Mouse (Mus musculus): ENCODE results near the gene Fam243.
A peak's percentile ranks its signal among the peaks of the same experiment; 100 is the strongest.

Fam243 gene

DNA sequence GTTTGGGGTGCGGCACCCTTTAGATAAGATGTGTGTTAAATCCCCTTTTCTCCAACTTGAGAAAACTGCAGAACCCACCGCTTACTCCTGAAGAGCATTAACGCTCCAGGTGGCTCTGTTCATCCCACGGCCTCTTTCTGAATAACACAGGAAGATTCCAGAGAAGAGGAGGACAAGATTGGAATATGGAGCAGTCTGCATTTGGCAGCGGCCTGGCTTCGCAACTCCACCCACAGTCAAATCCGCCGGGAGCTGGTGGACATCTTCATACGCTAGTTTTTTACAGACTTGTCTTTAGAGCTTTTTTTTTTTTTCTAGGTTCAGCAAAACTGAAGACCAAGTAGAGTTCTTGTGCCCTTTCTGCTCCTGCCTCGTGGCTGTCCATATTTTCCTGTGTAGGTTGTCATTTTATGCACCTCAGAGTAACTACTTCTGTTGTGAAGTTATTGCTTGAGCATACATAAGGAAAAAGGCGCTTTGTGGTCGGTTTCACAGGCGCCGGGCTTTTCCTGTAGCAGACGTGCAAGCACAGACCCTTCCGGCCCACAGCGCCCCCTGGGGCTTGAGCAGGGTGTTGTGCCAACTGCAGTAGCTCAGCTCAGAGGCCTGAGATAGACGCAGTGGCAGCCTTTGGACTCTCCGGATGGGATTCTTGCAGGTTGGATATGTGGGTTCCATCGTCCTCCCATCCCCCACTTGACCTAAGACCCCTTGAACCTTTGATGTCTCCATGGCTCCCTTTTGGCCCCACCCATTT lies 1.7 kb downstream of the Fam243 start:
- DNase-seq (ENCODE audit: low spot score), result peak; percentile 43

DNA sequence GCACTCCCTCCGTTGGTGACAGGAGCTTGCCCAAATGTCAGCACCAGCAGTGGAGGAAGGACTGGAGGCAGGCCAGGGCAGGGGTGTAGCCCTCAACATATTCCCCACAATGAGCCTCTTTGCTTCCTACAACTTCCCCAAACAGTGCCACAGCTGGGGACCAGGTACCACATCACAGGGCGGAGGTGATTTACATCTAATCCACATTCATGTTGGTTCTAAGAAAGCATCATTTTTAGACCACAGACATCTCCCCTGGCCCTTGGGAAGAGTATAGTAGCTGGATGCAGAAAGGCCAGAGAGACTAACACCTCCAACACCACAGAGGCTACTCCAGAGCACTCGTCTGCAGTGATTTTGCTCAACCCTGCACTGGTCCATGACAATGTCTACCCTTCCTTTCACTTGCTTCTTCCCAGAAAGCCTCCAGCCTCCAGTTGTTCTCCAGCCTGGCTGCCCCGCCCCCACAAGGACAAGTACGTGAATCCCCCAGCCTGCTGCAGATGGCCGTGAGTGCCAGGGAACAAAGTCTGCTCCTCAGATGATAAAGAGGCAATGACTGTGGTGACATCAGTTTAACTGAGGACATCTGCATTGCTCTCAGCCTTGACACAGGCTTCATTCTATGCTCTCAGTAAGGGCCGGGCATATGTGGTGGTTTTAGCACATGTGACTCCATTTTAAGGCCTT lies 5.0 kb downstream of the Fam243 start:
- DNase-seq (ENCODE audit: low spot score), result no peak

DNA sequence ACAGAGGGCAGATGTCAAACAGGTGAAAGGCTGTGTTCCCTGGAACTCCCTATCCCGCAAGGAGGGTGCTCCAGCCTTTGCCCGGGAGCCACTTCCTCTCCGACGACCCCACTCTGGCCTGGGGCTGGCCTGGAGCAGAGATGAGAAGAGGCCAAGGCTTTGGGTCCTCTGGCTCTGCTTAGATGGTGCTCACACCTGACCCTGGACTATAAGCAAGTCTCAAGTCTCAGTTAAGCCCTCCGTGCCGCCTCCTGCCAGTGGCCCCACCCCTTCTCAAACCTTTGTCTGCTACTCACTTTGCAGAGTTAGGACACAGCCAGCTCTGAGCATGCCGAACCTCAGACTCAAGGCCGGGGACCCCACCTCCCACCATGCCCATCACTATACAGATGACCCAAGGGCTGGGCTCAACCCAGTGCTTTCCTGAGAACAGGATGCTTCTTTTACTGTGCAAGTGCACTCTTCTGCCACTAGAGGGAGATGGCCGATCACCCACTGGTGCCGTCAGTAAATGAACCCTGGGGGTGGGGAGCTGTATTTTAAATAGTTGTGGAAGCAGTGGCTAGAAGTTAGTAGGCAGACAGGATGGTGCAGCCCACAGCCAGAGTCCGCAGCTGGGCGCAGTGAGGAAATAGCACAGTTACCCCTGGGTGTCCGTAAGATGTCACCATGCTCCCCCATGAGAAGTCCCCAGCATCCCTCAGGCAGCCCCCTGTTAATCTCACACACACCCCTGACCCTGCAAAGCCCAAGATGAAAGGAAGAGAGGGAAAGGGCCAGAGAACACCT lies 7.1 kb downstream of the Fam243 start:
- DNase-seq (ENCODE audit: low spot score), result peak; percentile 85

DNA sequence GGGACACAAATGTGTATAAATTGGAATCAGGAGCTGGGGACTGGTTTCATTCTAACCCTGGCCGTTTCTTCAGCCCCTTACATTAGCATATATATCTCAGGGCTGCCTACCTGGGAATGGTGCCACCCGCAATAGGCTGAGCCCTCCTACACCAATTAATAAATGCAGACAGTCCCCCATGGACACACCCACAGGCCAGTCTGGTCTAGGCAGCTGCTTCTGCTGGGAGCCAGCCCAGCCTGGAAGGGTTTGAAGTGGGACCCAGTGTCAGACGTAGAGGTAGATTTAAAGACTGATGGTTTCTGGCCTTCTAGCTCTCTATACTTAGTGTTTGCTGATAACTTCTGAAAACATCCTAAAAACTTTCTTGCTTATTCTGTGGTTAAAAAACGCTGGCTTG lies 12.1 kb downstream of the Fam243 start:
- no peak for DNase-seq (ENCODE audit: low spot score)

DNA sequence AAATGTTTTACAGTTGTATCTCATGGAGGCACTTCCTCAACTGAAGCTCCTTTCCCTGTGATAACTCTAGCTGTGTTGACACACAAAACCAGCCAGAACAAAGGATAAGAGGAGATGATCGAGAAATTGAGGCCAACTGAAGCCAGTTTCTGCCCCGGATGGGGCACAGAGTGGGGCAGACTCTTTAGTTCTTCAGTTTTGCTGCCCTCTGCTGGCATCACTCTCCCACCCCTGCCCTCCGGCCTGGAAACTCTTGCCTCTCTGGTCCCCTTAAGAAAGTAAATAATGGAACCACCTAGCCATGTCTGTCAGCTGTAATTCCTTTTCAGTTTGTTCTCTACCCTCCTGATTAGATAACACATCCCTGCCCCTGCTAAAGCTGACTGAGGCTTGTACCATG lies 13.3 kb downstream of the Fam243 start:
- no peak for DNase-seq (ENCODE audit: low spot score)

DNA sequence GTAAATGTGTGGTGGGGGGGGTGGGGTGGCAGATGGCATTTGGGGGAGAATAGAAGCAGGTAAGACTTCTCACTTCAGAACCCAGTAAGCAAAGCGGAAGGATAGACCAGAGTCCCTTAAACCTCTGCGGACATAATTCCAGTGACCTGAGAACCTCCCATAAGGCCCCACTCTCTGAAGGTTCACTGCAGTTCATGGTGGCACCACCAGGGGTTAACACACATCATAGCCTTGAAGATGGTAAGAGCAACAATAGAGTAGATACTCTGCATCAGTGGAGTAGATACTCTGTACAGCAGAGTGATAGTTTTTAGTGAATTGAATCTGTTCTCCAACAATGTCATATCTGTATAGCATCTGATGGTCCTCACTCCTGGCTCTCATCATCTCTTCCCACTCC lies 15.7 kb downstream of the Fam243 start:
- peak; percentile 38 for DNase-seq (ENCODE audit: low spot score)

DNA sequence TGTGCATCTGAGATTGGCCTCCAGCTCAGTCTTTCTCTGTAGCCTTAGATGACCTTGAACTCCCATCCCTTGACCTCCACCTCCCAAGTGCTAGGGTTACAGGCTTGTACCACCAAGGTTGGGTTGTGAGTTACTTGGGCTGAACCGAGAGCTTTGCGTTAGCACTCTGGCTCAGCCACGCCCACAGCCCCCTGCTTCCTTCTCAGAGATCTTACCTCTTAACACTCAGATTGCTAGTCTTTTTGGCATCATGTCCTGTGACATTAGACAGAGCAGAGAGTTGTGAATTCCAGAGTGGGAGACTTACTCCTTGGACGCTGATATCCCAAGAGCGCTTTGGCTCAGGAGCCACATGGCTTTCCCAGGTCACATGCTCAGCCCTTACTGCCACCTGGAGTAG lies 18.7 kb downstream of the Fam243 start:
- no peak for DNase-seq (ENCODE audit: low spot score)

DNA sequence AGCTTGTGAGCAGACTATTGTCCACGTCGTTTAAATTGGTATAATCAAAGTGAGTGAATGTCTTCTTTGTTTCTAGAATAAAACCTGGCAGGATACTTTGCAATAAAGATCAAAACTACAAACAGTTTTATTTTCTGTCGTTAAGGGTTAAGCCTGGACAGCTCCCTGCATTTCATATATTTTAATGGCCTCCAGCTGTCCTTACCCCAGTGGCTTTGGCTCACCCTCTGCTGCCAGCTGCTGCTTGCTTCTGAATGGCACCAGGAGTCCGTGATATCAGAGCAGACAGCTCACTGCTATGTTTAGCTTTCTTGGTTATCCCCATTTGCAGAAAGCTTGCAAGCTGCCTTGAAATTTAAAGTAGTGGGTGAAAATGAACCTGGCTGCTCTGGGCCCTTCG lies 19.3 kb downstream of the Fam243 start:
- peak; percentile 33 for DNase-seq (ENCODE audit: low spot score)

DNA sequence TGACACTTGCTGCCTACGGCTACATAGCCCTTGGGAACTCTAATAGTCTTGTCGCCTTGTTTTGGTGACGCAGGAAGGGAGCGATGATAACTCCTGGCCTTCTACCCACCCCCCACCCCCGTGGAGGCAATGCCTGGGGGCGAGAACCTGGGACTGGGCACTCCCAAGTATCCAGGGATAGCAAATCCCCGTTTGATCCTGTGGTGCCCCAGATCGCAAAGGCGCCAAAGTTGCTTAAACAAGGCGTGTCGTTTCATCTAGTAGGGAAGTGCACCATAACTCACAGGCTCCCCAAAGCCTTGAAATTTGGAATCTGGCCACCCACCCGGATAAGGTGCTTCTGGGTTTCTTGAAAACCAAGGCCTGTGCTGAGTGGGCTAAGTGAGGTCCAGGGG lies 19.8 kb downstream of the Fam243 start:
- DNase-seq (ENCODE audit: low spot score), result peak; percentile 50

DNA sequence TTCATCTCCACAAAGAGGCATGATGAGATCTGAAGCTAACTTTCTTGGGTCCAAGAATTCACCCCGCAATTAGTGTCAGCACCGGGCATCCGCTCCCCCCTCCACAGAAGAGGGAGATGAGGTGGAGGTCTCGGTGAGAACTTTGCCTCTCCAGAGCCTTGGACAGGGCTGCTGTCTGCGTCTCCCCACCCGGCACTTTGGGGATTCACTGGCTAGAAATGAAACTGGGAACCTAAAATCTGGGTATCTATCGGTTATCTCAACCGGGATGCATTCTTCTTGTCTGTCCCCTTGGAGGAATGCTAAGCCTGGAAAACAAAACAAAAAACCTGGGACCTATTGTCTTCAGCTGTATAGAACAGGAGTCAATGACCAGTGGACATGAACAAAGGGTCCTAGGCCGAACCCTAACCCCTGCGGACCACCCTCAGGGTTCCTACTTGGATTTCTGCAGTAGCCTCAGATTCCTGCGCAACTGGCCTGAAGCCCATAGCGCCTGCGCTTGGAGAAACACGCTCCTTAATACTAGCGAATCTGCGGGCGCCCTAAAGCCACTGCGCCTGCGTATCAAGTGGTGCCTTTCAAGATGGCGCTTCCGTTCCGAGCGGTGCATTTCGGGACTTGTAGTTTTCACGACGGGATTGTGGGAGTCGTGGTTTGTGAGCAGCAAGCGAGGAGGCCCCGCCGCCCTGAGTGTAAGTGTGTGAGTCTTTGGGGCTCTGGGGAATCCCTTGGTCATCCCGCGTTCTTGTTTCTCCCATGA lies 20.4 kb downstream of the Fam243 start, which contains the start of gene Smim11:
Smim11 (plus strand) TSS at position 638 of the 763 bp plus-strand sequence.
- DNase-seq (ENCODE audit: low spot score), result peak; percentile 100

DNA sequence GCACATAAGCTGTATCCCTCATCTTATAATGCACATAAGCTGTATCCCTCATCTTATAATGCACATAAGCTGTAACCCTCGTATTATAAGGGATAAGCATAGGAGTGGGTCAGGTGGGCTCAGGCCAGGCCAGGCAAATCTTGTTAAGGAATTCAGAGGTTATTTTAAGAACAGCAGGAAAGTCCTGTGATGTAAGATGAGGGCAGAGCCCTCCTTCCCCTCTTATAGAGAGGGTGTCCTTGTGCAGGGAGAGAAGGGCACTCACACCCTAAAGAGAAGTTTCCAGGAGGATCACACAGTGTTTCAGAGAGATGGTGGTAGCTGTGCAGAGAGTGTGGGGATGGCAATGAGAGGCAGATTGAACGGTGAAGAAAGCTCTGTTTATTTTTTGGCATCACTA lies 25.9 kb downstream of the Fam243 start:
- DNase-seq (ENCODE audit: low spot score), result no peak

DNA sequence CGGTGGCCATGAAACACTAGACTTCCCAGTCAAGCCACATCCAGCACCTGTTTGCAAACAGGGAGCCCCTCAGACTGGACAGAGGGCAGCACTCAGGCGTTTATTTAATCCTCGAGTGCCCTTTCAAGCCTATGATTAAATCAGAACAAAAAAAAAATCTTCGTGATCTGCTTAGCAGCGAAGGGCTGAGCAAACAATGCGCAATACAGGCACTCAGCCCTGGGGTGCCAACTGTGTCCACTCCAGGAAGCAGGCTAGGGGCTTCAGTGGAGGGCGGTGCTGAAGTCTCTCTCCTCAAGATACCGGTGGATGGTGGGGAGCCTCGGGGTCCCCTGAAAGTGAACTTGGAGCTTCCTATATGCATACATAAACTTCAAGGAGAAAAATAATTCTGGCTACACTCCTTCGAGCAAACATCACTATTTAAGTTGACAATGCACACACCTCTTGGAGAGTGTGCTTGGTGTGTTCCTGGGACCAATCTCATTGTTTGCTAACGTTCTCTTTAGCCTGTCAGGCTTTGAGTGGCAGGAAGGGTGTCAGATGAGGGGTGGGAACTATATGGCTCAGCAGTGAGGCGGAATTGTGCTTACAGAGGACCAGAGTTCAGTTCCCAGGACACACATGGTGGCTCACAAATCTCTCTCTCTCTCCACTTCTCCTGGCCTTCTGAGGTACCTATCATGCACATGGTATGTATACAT lies 26.8 kb downstream of the Fam243 start:
- no peak for DNase-seq (ENCODE audit: low spot score)

DNA sequence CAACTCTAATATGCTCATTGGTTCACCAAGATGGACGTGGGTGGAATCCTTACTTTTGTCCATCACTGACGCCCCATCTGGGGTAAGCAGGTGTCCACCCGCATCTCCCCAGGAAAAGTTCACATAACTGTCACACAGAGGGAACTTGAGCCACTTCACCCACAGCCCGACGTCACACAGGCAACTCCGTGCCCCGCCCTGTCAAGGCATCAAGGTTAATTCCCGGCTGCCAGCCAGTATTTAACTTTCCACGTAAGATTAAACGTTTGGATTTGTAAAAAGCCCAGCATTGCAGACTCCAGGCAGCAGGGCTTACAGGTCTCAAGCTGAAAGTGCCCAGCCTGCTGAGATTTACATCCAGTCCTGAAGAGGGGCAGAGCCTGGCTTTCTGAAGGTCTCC lies 29.1 kb downstream of the Fam243 start, which contains the start of gene Kcne2:
Kcne2 (plus strand) TSS at position 289 of the 400 bp plus-strand sequence.
- no peak for DNase-seq (ENCODE audit: low spot score)

DNA sequence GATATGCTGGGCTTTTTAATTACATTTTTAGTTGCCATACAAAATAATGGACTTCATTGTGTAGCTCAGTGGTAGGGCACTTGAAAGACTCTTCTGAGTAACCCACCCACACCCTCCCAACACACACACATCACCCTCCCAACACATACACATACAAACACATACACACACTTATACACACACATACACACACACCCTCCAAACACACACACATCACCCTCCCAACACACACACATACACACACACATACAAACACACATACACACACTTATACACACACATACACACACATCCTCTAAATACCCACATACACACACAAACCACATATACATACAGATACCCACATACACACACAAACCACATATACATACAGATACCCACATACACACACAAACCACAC lies 31.2 kb downstream of the Fam243 start:
- no peak for DNase-seq (ENCODE audit: low spot score)

DNA sequence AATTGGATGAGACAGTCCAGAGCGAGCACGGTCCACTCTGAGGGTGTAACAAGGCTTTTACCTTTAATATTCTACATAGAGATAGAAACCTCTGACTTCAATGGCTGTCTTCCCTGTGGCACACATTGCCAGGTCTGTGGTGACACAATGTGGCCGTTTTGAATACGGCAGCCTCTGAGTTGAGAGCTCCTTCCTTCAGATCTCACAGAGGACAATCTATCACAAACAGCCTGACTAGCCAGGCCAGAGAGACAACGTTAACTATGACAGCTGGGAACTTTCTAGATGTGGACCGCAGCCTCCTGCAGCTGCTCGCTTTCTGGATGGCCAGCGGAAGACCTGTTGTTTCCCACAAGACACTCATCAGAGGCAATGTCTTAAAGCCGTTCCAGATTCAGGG lies 32.5 kb downstream of the Fam243 start:
- DNase-seq (ENCODE audit: low spot score), result peak; percentile 40

DNA sequence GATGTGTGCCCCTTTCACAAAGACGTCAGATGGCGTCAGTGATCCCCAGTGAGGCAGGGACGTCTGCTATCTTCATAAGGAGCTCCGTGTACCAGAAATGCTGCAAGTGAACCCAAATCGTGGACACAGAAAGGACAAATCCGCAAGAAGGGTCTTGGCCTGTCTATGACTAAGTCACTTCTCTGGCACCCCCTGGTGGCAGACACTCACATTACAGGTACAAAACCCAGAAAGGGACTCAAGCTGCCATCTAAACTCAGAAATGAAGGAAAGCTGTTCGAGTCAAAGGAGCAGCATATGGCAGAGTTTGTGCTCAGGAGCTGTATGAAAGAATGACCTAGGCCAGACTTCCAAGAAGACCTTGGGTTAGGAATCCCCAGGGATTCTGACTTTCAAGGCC lies 34.6 kb downstream of the Fam243 start:
- peak; percentile 96 for DNase-seq (ENCODE audit: low spot score)

DNA sequence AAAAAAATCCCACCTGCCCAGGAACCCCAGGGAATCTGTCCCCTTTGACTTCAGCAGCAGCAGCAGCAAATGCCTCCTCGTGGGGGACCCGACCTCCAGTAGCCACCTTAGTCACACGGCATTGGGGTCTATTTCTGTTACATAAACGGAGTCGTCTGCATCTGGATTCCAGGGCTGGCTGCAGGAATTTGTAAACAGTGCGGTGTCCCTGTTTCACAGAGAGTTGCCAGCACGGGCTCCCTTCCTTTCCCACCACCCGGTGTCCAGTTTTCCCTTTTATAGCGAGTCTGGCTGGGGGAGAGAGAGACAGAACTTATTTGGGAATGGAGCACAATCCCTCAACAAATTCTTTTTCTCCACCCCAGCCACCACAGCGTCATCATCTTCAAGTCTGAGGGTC lies 36.2 kb downstream of the Fam243 start:
- no peak for DNase-seq (ENCODE audit: low spot score)

DNA sequence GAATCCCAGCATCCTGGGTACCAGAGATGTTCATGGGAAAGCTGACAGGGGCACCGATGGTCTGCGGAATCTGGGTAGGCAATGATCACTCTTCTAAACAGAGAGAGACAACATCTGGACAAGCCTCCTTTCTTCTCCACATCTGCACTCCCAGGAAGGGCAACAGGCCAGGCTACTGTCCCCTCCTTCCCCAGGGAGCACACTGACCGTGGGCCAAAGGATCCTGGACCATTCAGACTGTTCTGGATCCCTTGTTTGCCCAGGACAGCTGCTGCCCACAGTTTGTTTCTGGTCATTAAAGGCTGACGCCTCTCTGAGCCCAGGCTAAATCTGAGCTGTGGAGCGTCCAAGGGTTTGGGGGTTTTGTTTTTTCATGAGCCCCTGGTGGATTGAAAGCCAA lies 38.6 kb downstream of the Fam243 start:
- DNase-seq (ENCODE audit: low spot score), result no peak

DNA sequence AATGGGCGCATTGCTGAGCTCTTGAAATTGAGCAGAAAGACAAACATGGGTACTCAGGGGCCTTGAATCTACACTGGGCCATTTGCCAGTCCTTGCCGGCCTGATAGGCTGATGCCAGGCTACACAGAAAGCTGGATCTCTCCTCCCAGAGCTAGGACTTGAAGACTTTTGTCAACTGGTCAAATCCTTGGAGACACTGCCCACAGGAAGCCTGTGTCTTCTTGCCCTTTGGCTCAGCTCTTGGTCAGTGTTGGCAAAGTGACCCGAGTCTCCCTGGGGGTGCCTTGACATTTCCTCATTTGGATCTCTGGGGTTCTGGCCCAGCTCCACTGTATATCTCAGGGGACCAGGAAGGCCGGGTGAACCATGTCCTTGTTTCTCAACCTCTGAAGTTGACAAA lies 45.7 kb downstream of the Fam243 start:
- DNase-seq (ENCODE audit: low spot score), result no peak

DNA sequence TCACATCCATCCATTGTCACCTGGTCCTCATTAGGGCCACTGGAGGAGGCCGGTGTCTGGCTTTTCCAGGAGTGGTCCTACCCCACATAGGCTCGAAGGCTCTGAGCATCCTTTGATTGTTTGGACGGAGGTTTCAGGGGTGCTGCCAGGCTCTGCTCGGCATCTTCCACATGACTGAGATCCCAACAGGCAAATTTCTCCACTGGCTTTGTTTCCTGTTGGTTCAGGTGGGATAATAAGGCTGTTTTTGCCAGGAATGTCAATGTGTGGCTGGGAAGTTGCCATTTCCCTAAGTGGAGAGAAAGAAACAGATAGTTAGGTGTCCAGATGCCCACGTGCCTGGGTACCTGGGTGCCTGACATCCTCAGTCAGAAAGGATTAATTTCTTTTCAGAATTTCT lies 46.7 kb downstream of the Fam243 start:
- DNase-seq (ENCODE audit: low spot score), result no peak

Data from embryo, embryonic 10.5 days (tissue).